Mouse (Mus musculus): Measurements from ENCODE around the gene Atp8b2. TPM values are rescaled to one million over a fixed set of nuclear protein-coding genes. Genes with fewer than 3 reads are reported as not detected.

The Atp8b2 gene
- polyA plus RNA-seq (2012; rRNA removed) (2.9 and 3.4 TPM in 2 replicates), polyA plus RNA-seq (2014; fragmentation: Nextera tagmentation; extraction: Ambion mirVana) (1.8 TPM in 2 replicates)

DNA sequence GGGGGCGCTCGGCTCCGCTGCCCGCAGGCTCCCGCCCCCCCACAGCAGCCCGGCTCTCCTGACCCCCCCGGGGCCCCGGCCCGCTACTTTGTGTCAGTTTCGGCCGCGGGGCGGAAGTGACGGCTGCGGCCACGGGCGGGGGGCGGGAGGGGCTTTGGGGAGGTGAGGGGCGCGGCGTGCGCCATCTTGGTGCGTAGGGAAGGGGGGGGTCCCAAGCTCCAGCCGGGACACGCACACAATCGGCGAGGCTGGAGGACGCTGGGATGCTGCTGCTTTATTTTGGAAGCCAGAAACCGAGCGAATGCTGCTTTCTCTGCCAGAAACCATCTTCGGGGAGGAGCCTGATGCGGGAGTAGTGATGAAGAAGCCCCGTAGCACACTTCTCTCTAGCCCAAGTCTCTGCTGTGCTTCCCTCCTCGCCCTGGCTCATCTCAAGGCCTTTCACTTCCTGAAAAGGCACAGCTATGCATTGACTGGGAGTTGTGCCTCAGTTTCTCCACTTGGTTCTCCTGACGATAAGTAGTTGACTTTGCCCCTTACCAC, at the start of gene Atp8b2:
Gene Atp8b2 (minus strand): TSS at position 288 of the 543 bp plus-strand sequence.
- ATAC-seq (ENCODE audit: insufficient read depth) = no peak
- H3K9ac ChIP-seq (replicated peaks) = peak within 1 kb of the TSS; percentile 40

DNA sequence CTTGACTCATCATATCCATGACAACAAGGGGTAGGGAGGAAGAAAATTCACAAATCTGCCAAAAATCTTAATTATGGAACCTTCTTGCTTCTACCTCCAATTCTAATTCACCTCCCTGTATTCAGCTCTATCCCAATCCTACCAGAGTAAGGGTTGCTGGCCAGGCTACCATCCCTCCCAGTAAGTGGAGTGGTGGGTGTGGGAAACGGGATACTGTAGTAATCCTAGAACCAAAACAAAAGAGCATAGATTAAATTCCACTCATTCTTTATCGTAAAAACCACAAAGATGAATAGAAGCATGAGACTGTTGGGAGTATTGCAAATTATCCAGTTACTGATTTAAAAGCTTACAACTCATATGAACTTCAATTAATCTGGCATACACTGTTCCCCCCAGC, 47.0 kb upstream of the Atp8b2 start:
- peaks cover 92% of the 10 kb centered on the region for H3K36me3 ChIP-seq (replicated peaks; ENCODE audit: control insufficient read depth, insufficient read depth, low read depth)
- TF ChIP-seq CTCF (IDR thresholded peaks at IDR 0.05; ENCODE audit: low read depth) = no peak
- TF ChIP-seq EP300 (IDR thresholded peaks at IDR 0.05; ENCODE audit: low read depth) = no peak

More for the DNA sequence above, at the start of gene Atp8b2:
- TF ChIP-seq CTCF (IDR thresholded peaks at IDR 0.05; ENCODE audit: low read depth) = no peak
- no peak for TF ChIP-seq EP300 (IDR thresholded peaks at IDR 0.05; ENCODE audit: low read depth)
- peak within 1 kb of the TSS; percentile 60 to 75 for H3K4me3 ChIP-seq (ENCODE audit: insufficient read depth in 1 of 2, low read depth in 2 of 2, low read length in 2 of 2)
- WGBS (ENCODE audit: insufficient replicate concordance) = under 1% methylated on average over 35 of the region's 35 CpGs
- H3K27ac ChIP-seq = no peak within 1 kb of the TSS
- H3K9me3 ChIP-seq (ENCODE audit: control insufficient read depth, low read length) = no peaks in the 10 kb centered on the region
- H3K27me3 ChIP-seq (ENCODE audit: control insufficient read depth, insufficient read depth, low read length) = peaks cover 38% of the 10 kb centered on the region
- DNase-seq (ENCODE audit: low read depth in 3 of 3, low spot score in 3 of 3) = no peak
- H3K4me1 ChIP-seq (replicated peaks; ENCODE audit: control insufficient read depth in 2 of 2, insufficient read depth in 2 of 2, low read length in 1 of 2) = peaks cover 0 to 11% of the 10 kb centered on the region in 2 experiments; a peak in 2 of 4 replicates
- no peaks in the 10 kb centered on the region for H3K36me3 ChIP-seq (replicated peaks; ENCODE audit: control insufficient read depth, insufficient read depth, low read depth)
- peak within 1 kb of the TSS; percentile 61 for H3K4me2 ChIP-seq (ENCODE audit: low read depth)

DNA sequence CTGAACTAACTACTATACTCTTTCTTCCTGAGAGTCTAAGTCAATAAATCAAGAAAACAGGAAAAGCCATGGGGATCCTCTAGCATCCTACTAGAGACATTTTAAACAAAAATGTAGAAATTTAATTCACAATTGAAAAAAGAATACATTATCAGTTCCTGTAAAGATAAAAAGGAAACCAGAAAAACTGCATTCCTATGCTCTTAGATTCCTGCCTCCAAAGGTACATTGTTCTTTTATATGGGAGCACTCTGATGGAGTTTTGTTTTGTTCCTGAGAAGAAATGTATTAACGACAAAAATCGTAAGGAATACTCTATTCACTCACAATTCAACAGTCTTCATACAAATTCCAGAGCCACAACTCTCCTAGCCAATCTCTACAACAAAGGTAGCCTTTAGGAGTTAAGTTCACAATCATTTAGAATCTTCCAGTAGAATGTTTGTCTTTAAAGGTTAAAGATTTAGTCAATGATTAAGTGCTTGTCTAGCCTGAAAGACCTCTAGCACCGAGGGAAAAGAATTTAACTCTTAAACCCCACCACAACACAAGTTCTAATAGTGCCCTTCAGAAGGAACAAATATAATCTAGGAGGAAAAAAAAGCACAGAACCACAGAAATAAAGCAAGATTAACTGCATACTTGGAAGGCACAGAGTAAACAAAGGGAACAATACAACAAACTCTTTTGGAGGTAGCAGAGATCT, 40.9 kb upstream of the Atp8b2 start:
- TF ChIP-seq CTCF (IDR thresholded peaks at IDR 0.05; ENCODE audit: low read depth) = no peak
- no peak for TF ChIP-seq EP300 (IDR thresholded peaks at IDR 0.05; ENCODE audit: low read depth)
- Histone ChIP-seq H3K27ac (no peak overlapping the region), H3K4me1 (replicated peaks; ENCODE audit: control insufficient read depth in 2 of 2, insufficient read depth in 2 of 2, low read length in 1 of 2) (peaks cover 0 to 5% of the 10 kb centered on the region in 2 experiments; a peak in 2 of 4 replicates), H3K36me3 (replicated peaks; ENCODE audit: control insufficient read depth, insufficient read depth, low read depth) (peaks cover 54% of the 10 kb centered on the region), H3K9ac (replicated peaks) (no peak overlapping the region), H3K9me3 (ENCODE audit: control insufficient read depth, low read length) (no peaks in the 10 kb centered on the region), H3K4me3 (ENCODE audit: insufficient read depth in 1 of 2, low read depth in 2 of 2, low read length in 2 of 2) (no peak overlapping the region), H3K4me2 (ENCODE audit: low read depth) (peak overlapping the region; percentile 9; the same call in 1 of the 2 replicates), H3K27me3 (ENCODE audit: control insufficient read depth, insufficient read depth, low read length) (no peaks in the 10 kb centered on the region)
- 62% methylated on average over 3 of the region's 3 CpGs for WGBS (ENCODE audit: insufficient replicate concordance)
- ATAC-seq (ENCODE audit: insufficient read depth) (no peak), DNase-seq (ENCODE audit: low read depth in 3 of 3, low spot score in 3 of 3) (no peak)

More for the DNA sequence above, 47.0 kb upstream of the Atp8b2 start:
- H3K4me1 ChIP-seq (replicated peaks; ENCODE audit: control insufficient read depth in 2 of 2, insufficient read depth in 2 of 2, low read length in 1 of 2) = no peaks in the 10 kb centered on the region
- no peak overlapping the region for H3K4me3 ChIP-seq (ENCODE audit: insufficient read depth in 1 of 2, low read depth in 2 of 2, low read length in 2 of 2)
- no peak overlapping the region for H3K27ac ChIP-seq
- ATAC-seq (ENCODE audit: insufficient read depth) = no peak
- no peak overlapping the region for H3K9ac ChIP-seq (replicated peaks)
- no peaks in the 10 kb centered on the region for H3K9me3 ChIP-seq (ENCODE audit: control insufficient read depth, low read length)
- no peaks in the 10 kb centered on the region for H3K27me3 ChIP-seq (ENCODE audit: control insufficient read depth, insufficient read depth, low read length)
- no peak overlapping the region for H3K4me2 ChIP-seq (ENCODE audit: low read depth)
- no peak for DNase-seq (ENCODE audit: low read depth in 3 of 3, low spot score in 3 of 3)
- WGBS (ENCODE audit: insufficient replicate concordance) = 77% methylated on average over 2 of the region's 2 CpGs

DNA sequence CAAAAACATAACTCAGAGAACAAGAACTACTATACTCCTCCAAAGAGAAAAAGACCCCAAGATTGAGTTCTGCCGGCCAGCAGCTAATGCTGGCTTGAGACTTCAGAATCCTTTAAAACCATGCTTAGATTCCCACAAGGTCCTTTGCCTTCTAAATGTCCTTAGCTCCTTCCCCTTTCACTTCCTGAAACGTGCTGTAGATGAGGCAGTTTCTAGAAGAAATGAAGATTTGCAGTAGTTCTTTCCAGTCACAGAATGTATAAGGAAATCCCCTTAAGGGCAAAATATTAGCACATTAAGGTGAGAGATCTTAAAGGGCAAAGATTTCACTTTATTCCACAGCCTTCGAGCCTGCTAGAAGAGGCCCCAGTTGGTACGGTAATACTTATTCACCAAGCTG, 36.5 kb upstream of the Atp8b2 start:
- ATAC-seq (ENCODE audit: insufficient read depth) (no peak), DNase-seq (ENCODE audit: low read depth in 3 of 3, low spot score in 3 of 3) (no peak)
- Histone ChIP-seq H3K9ac (replicated peaks) (no peak overlapping the region), H3K27ac (no peak overlapping the region), H3K4me2 (ENCODE audit: low read depth) (no peak overlapping the region), H3K36me3 (replicated peaks; ENCODE audit: control insufficient read depth, insufficient read depth, low read depth) (peaks cover 22% of the 10 kb centered on the region), H3K4me3 (ENCODE audit: insufficient read depth in 1 of 2, low read depth in 2 of 2, low read length in 2 of 2) (no peak overlapping the region), H3K9me3 (ENCODE audit: control insufficient read depth, low read length) (no peaks in the 10 kb centered on the region), H3K27me3 (ENCODE audit: control insufficient read depth, insufficient read depth, low read length) (no peaks in the 10 kb centered on the region), H3K4me1 (replicated peaks; ENCODE audit: control insufficient read depth in 2 of 2, insufficient read depth in 2 of 2, low read length in 1 of 2) (peaks cover 0 to 12% of the 10 kb centered on the region in 2 experiments; a peak in 2 of 4 replicates)
- TF ChIP-seq CTCF (IDR thresholded peaks at IDR 0.05; ENCODE audit: low read depth) = no peak
- TF ChIP-seq EP300 (IDR thresholded peaks at IDR 0.05; ENCODE audit: low read depth) = no peak
- WGBS (ENCODE audit: insufficient replicate concordance) = 67% methylated on average over 4 of the region's 4 CpGs

DNA sequence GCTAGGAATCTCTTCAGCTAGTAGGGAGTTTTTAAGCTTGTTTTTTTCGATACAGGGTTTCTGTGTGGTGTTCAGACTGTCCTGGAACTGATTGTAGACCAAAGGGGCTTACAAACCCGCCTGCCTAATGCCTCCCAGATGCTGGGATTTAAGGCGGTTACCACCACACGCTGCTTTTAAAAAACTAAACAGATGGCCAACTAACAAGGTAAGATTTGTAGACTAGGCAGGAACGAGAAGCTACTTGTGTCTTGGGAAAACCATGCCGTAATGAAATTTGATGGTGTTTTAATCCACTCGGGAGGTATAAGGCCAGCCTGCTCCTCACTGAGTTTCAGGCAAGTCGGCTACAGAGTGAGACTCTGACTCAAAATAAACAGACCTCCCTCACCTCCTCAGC, 35.8 kb upstream of the Atp8b2 start:
- peaks cover 21% of the 10 kb centered on the region for H3K36me3 ChIP-seq (replicated peaks; ENCODE audit: control insufficient read depth, insufficient read depth, low read depth)
- peaks cover 0 to 12% of the 10 kb centered on the region in 2 experiments; a peak in 2 of 4 replicates for H3K4me1 ChIP-seq (replicated peaks; ENCODE audit: control insufficient read depth in 2 of 2, insufficient read depth in 2 of 2, low read length in 1 of 2)
- peak overlapping the region; percentile 90 for H3K9ac ChIP-seq (replicated peaks)
- peak overlapping the region; percentile 67 for H3K27ac ChIP-seq
- TF ChIP-seq CTCF (IDR thresholded peaks at IDR 0.05; ENCODE audit: low read depth) (no peak), EP300 (IDR thresholded peaks at IDR 0.05; ENCODE audit: low read depth) (no peak)
- 28% methylated on average over 8 of the region's 8 CpGs for WGBS (ENCODE audit: insufficient replicate concordance)
- H3K27me3 ChIP-seq (ENCODE audit: control insufficient read depth, insufficient read depth, low read length) = no peaks in the 10 kb centered on the region
- peak overlapping the region; percentile 92 to 99 for H3K4me3 ChIP-seq (ENCODE audit: insufficient read depth in 1 of 2, low read depth in 2 of 2, low read length in 2 of 2)
- H3K4me2 ChIP-seq (ENCODE audit: low read depth) = peak overlapping the region; percentile 85
- no peaks in the 10 kb centered on the region for H3K9me3 ChIP-seq (ENCODE audit: control insufficient read depth, low read length)
- DNase-seq (ENCODE audit: low read depth in 3 of 3, low spot score in 3 of 3) = no peak
- peak; percentile 29; the same call in 1 of the 2 replicates for ATAC-seq (ENCODE audit: insufficient read depth)
